Mouse (Mus musculus): Measurements from ENCODE around the gene Ass1. TPM values are rescaled to one million over a fixed set of nuclear protein-coding genes. Genes with fewer than 3 reads are reported as not detected.

The Ass1 gene
- total RNA-seq, 2 experiments from 2014 or later, result 128 to 162 TPM

DNA sequence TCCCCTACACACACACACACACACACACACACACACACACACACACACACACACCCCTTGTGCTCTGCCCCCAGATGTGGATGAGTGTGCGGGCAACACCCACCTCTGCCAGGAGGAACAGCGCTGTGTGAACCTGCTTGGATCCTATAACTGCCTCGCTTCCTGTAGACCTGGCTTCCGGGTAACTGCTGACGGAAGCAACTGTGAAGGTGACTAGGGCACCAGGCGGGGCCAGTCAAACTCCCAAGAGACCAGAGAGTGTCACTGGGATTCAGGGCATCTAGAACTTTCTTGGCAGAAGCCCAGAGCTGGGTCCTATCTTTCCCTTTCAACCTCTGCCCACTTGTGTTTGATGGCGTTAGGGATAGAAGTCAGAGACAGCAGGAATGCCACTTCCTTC, 14.6 kb upstream of the Ass1 start:
- ATAC-seq (replicated peaks; ENCODE audit: poor library complexity, severe bottlenecking), result no peak

GRCm38 (mm10) chr2:31458460-31458859, 11.5 kb upstream of the Ass1 start:
- no peak for ATAC-seq (replicated peaks; ENCODE audit: poor library complexity, severe bottlenecking)

GRCm38 (mm10) chr2:31458989-31459936, 10.7 kb upstream of the Ass1 start:
- ATAC-seq (replicated peaks; ENCODE audit: poor library complexity, severe bottlenecking), result peak; percentile 25; the same call in 1 of the 2 replicates

DNA sequence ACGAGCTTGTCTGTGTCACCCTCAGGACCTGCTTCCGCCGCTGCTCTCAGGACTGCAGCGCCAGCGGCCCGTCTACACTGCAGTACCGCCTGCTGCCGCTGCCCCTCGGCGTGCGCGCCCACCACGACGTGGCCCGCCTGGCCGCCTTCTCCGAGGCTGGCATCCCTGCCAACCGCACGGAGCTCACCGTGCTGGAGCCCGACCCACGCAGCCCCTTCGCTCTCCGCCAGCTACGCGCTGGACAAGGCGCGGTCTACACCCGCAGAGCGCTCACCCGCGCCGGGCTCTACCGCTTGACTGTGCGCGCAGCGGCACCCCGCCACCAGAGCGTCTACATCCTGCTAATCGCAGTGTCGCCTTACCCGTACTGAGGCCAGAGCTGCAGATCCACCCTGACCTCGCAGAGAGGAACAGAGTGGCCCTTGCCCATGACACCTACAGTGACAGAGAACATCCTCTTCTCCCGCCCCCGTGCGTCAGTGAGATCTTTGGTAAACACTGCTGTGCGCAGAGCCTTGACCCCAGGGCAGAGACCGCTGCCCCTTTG, 9.9 kb upstream of the Ass1 start:
- ATAC-seq (replicated peaks; ENCODE audit: poor library complexity, severe bottlenecking), result peak; percentile 75

DNA sequence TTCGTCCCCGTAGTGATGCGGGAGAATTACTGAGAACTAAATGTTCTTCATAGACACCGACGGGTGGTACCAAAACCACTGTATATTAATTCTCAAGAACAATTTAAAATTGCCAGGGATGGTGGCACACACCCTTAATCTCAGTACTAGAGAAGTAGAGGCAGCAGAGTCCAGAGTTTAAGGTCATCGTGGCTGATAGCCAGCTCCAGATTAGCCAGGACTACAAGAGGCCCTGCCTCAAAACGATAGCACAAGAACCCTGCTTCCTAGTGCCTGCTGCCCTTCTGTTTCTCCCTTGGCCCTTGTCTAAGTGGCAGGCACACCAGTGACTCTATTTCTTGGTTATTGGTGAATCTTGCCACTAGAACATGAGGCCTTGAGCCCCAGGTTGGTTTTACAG, 9.1 kb upstream of the Ass1 start:
- no peak for ATAC-seq (replicated peaks; ENCODE audit: poor library complexity, severe bottlenecking)

GRCm38 (mm10) chr2:31462051-31462450, 8.0 kb upstream of the Ass1 start:
- ATAC-seq (replicated peaks; ENCODE audit: poor library complexity, severe bottlenecking), result no peak

DNA sequence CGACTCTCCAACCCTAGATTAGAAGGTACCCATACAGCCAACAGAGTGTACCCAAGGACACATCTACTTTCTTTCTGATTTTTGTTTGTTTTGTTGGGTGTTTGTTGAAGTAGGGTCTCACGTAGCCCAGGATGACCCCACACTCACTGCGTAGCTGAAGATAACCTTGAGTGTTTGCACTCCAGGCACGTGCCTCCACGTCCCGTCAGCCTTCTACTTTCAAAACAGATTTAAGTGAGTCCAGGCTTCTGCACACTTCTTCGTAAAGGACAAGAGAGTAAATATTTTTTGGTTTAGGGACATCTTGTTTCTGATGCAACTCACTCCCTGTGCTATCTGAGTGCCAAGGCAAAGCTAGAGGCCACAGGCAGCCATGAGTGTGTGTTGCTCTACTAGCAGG, 6.8 kb upstream of the Ass1 start:
- ATAC-seq (replicated peaks; ENCODE audit: poor library complexity, severe bottlenecking), result no peak

- peak; percentile 40; the same call in 1 of the 2 replicates for ATAC-seq (replicated peaks; ENCODE audit: poor library complexity, severe bottlenecking)
These were observed 6.1 kb upstream of the Ass1 start for GRCm38 (mm10) chr2:31463696-31464528.

DNA sequence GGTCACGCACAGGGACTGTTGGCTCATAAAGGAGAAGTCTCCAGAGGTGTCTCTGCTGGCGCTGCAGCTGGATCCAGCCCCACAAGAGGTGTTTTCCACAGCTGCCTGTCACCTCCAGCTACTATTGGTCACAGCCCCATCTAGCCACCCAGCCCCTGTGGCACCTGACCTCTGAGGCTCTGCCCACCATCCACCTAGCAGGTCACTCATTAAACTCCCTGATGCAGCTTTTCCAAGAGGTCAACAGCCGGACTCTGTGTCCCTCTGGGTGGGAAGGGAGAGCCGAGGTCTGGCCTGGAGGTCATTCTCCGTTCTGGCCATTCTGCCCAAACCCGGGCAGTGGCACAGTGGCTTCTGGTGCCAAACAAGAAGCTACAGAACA, 5.5 kb upstream of the Ass1 start:
- no peak for ATAC-seq (replicated peaks; ENCODE audit: poor library complexity, severe bottlenecking)

DNA sequence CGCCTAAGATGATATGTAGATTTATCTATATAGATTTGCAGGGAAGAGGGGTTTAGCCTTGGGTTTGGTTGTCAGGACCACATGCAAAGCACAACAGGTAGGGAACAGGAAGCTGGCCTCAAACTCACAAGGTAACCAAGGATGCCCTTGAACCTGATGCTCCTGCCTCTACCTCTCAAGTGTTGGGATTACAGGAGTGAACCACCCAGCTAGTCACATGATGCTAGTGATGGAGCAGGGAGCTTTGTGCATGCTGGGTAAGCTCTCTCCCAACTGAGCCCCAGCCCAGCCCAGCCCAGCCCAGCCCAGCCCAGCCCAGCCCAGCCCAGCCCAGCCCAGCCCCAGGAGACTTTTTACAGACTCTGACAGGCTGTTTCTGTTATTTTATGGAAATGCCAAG, 2.5 kb upstream of the Ass1 start:
- ATAC-seq (replicated peaks; ENCODE audit: poor library complexity, severe bottlenecking), result no peak

DNA sequence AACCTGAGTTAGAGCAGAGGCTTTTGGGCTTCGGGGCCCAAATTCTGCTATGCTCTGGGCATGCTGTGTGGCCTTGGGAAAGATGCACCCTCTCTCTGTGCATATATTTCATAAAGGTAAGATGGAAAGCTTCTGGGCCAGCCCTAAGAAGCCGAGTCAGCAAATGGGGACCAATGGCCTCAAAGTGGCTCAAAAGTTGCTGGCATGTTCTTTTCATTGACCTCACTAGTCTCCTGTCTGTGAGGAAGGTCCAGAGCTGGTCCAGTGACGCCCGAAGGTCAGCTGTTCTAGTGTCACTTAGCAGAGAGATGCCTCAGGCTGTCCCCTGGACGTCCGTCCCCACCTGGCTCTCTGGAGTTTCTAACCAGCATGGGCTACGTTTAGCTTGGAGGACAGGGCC, 1.1 kb upstream of the Ass1 start:
- no peak for ATAC-seq (replicated peaks; ENCODE audit: poor library complexity, severe bottlenecking)

DNA sequence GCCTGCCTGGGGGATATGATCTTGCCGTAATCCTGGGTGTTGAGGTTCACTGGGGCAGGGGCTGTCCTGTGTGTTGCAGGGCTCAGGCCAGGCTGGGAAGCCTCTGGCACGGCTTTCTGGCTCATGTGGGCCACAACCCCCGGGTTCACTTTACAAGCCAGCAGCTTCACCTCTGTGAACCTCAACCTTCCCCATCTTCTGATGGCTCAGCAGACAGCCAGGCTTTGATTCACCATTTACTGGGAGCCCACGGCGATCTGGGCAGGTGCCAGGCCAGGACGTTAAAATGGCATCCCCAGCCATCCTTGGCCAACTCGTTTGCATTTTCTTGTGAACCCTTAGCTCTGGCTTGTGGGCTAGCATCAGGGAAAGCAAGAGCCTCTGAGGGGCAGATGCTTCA, 527 bp upstream of the Ass1 start:
- ATAC-seq (replicated peaks; ENCODE audit: poor library complexity, severe bottlenecking), result no peak

DNA sequence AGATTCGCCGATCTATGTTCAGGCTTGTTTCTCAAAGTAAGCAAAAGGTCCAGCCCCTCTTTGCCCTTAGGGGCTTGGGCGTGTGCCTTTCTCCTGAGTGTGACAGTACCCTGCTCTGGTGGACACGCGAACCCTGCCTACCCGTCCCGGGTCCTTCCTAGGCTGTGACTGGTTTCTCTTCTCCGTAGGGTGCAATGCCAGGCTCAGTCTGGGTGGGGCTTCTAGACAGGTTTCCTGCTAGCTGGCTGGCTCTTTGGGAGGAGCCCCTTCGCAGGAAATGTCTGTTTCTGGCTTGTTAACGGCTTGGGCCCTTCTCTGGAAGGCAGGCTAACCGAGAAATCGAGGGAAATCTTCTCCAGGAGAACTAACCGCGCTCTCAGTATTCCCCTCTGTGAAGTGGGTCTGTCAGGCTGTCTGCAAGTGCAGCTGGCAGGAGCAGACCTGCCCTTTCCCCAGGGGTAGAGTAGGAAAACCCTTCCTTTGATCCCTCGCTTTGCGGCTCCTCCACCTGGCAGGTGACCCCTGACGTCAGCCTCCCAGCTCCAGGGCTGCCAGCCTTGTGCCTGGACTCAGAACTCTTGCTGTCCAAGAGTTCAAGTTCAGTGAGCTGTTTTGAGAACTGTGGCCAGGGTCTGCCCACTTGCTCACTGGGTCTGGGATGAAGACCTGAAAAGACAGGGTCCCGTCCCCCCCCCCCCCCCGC, 827 bp downstream of the Ass1 start:
- ATAC-seq (replicated peaks; ENCODE audit: poor library complexity, severe bottlenecking), result peak; percentile 59

GRCm38 (mm10) chr2:31471611-31472010, 1.6 kb downstream of the Ass1 start:
- no peak for ATAC-seq (replicated peaks; ENCODE audit: poor library complexity, severe bottlenecking)

- ATAC-seq (replicated peaks; ENCODE audit: poor library complexity, severe bottlenecking), result peak; percentile 18; the same call in 1 of the 2 replicates
These were observed 2.5 kb downstream of the Ass1 start for GRCm38 (mm10) chr2:31472406-31473065.

DNA sequence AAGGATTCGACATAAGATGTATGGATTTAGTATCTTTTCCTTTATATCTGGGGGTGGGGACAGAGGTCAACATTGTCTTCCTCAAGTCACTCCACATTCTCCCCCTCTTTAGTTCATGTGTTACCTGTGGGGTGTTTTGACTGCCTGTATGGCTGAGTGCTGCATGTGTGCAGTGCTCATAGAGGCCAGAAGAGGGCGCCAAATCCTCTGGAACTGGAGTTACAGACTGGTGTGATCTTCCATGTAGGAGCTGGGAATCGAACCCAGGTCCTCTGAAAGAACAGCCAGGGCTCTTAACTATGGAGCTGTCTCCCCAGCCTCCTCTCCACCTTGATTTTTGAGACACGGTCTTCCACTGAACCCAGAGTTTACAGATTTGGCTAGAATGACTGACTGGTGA, 3.9 kb downstream of the Ass1 start:
- ATAC-seq (replicated peaks; ENCODE audit: poor library complexity, severe bottlenecking), result no peak

DNA sequence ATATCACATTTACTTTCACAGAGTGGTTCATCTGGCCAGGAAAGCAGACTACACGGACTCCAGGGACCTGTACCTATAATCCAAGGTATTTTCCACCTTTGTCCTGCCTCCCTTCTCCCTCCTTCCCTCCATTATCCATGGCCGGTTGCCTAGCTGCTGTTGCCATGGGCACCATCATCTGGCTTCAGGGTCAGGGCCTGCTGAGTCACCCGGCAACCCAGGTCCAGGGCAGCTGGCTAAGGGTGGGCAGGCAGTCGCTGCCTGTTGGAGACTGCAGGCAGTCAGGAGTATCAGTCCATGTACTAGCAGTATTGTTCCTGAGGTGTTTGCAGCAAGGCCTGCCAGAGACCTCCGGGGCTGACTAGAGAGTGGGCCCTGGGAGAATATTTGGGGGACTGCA, 4.7 kb downstream of the Ass1 start:
- no peak for ATAC-seq (replicated peaks; ENCODE audit: poor library complexity, severe bottlenecking)

DNA sequence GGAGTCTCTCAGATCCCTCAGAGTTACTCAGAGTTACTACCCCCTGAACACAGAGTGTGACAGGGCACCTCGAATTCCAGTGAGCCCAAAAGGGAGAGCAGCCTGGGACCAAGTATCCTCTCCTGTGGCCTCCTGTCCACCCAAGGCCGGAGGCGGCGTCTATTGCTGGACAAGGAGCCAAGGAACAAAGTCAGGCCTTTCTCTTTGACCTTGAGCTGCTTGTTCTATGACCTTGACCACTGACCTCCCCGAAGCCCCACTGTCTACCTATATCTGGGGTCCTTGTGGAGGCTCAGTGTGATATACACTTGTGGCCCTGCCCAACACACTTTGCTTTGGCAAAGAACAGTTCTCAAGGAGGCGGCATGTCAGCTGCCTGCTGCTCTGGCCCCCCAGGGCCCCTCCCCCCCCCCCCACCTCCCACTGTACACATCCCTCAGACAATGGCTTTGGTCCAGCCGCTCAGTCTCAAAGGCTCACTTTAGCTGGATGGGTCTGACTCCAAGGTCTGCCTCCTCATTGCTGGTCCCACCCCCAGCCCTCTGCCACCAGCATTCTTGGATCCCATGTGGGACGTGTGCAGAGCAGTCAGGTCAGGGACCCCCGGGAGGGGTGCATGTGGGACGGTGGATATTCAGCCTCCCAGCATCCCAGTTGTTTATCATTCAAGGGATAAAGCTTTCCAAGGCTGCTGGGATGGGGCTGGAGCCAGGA, 6.3 kb downstream of the Ass1 start:
- no peak for ATAC-seq (replicated peaks; ENCODE audit: poor library complexity, severe bottlenecking)

Measured in granulocyte monocyte progenitor cell, adult 5-6 weeks (primary cell).